ENCODE assay signal across 23 mouse cellular contexts in genomic region chr4:134293061-134293691, GRCm38 (mm10). TPM values are rescaled to one million over a fixed set of nuclear protein-coding genes. Genes with fewer than 3 reads are reported as not detected.
DNase-seq lines count a peak whose midpoint lies in the region; ATAC-seq and TF ChIP-seq lines count a peak whose summit lies in the region.
"Had no signal": no experiment of that assay in that cellular context is flagged by ENCODE, and none has a peak within 500 bp of the region (broad histone marks: within the 10 kb centered on the region; RNA-seq: fewer than 3 reads in every experiment).

No protein-coding gene starts in this region.

- peaks cover 10% of the 10 kb centered on the region; the same call in 1 of the 2 replicates for H3K27me3 ChIP-seq in embryonic facial prominence, embryonic 15.5 days
- H3K27me3 ChIP-seq: forebrain, embryonic 15.5 days had no signal

- 68% methylated on average over 18 of the region's 18 CpGs for WGBS in embryonic facial prominence, embryonic 15.5 days

- H3K4me1 ChIP-seq in embryonic facial prominence, embryonic 15.5 days = peaks cover 12% of the 10 kb centered on the region

- H3K4me2 ChIP-seq in embryonic facial prominence, embryonic 15.5 days (replicated peaks) = no peak overlapping the region
- H3K4me2 ChIP-seq: forebrain, embryonic 15.5 days; limb, embryonic 13.5 days; liver, embryonic 15.5 days had no signal

- H3K9me3 ChIP-seq in embryonic facial prominence, embryonic 15.5 days (replicated peaks) = no peaks in the 10 kb centered on the region
- H3K9me3 ChIP-seq: forebrain, embryonic 15.5 days had no signal

- no peak for TF ChIP-seq CTCF in gastrocnemius, adult 2 months (IDR thresholded peaks at IDR 0.05)

- no peaks in the 10 kb centered on the region for H3K36me3 ChIP-seq in embryonic facial prominence, embryonic 15.5 days
- H3K36me3 ChIP-seq: forebrain, embryonic 15.5 days; limb, embryonic 13.5 days; liver, embryonic 15.5 days had no signal

- DNase-seq in gastrocnemius, adult 2 months = no peak
- no peak for DNase-seq in gastrocnemius, postnatal 36 days
- peak; percentile 30 for DNase-seq in left cerebral cortex, postnatal 4 days
- DNase-seq in left cerebral cortex, adult 18-20 months (ENCODE audit: low spot score in 2 of 2) = no peak
- DNase-seq in CD4-positive helper T cell, adult 2 months (ENCODE audit: low read depth, low spot score) = peak; percentile 24
- no peak for DNase-seq in right cerebral cortex, adult 18-20 months
- DNase-seq: adrenal gland, postnatal 14 days; retina, postnatal 1 day; thymus, adult 2 months had no signal

- intact Hi-C loops in gastrocnemius, adult 2 months (cut with DNase I) = loop anchor here (2.0 to 10.0 kb wide), 3 partner anchors 64 to 258 kb away; partner anchors contain the start of gene Cep85
- intact Hi-C loops in gastrocnemius, postnatal 36 days (cut with DNase I) = no loop called here
- intact Hi-C loops in left cerebral cortex, postnatal 4 days (cut with DNase I) = no loop called here

- H3K4me3 ChIP-seq in gastrocnemius, adult 2 months = 0 out of 2 replicates have a peak overlapping the region, but pooled peaks have one; percentile 15
- H3K4me3 ChIP-seq in embryonic facial prominence, embryonic 15.5 days (replicated peaks) = no peak overlapping the region
- H3K4me3 ChIP-seq: forebrain, embryonic 15.5 days; layer of hippocampus, adult 2 months; left cerebral cortex, adult 2 months; limb, embryonic 13.5 days; liver, embryonic 15.5 days had no signal

- H3K9ac ChIP-seq in embryonic facial prominence, embryonic 15.5 days = no peak overlapping the region
- H3K9ac ChIP-seq: forebrain, embryonic 15.5 days; limb, embryonic 13.5 days; liver, embryonic 15.5 days had no signal

- ATAC-seq in embryonic facial prominence, embryonic 15.5 days (ENCODE audit: insufficient number of reproducible peaks, low FRiP score, low TSS enrichment, low read depth) = peak; percentile 49; the same call in 1 of the 2 replicates
- ATAC-seq: forebrain, embryonic 15.5 days; inflammation-experienced regulatory T-cells, adult 6 months had no signal

- peak overlapping the region; percentile 41 for H3K27ac ChIP-seq in gastrocnemius, adult 2 months
- no peak overlapping the region for H3K27ac ChIP-seq in embryonic facial prominence, embryonic 15.5 days (replicated peaks)
- H3K27ac ChIP-seq: forebrain, embryonic 15.5 days; layer of hippocampus, adult 2 months; left cerebral cortex, adult 2 months; limb, embryonic 13.5 days; liver, embryonic 15.5 days had no signal

RNA-seq across cellular contexts. Expression of gene Pdik1l, which starts 5.5 kb away (rescaled TPM):
- total RNA-seq in gastrocnemius, adult 2 months (2021) = 1 to 10 TPM; 3.2 TPM
- total RNA-seq in gastrocnemius, postnatal 36 days (2021) = 1 to 10 TPM; 2.2 to 4.3 TPM
- total RNA-seq in left cerebral cortex, postnatal 4 days (2021) = 10 to 100 TPM; 36.9 to 39.7 TPM
- 10 to 100 TPM; 18.7 to 24.4 TPM for total RNA-seq in left cerebral cortex, adult 18-20 months (2021)
- 17.6 and 19.5 TPM in 2 replicates for polyA plus RNA-seq in embryonic facial prominence, embryonic 15.5 days (2015; fragmentation: Nextera tagmentation; extraction: Ambion mirVana)

RNA-seq across cellular contexts. Expression of gene Trim63, which starts 21.7 kb away (rescaled TPM):
- total RNA-seq in gastrocnemius, adult 2 months (2021) = 100 to 1,000 TPM; 250 to 325 TPM
- total RNA-seq in gastrocnemius, postnatal 36 days (2021) = 100 to 1,000 TPM; 241 to 268 TPM
- under 1 TPM; 0.44 to 0.46 TPM for total RNA-seq in left cerebral cortex, postnatal 4 days (2021)
- total RNA-seq in left cerebral cortex, adult 18-20 months (2021) = under 1 TPM; 0.30 to 0.35 TPM
- polyA plus RNA-seq in embryonic facial prominence, embryonic 15.5 days (2015; fragmentation: Nextera tagmentation; extraction: Ambion mirVana) = 6.3 and 9.4 TPM in 2 replicates
- total RNA-seq: adrenal gland, postnatal 14 days; layer of hippocampus, adult 2 months; neutrophil, adult 5-6 weeks had no signal
- polyA plus RNA-seq: inflammation-experienced regulatory T-cells, adult 6 months had no signal

RNA-seq across cellular contexts. Expression of gene Grrp1, which starts 39.3 kb away (rescaled TPM):
- 1 to 10 TPM; 1.7 to 3.1 TPM for total RNA-seq in gastrocnemius, adult 2 months (2021)
- total RNA-seq in gastrocnemius, postnatal 36 days (2021) = 1 to 10 TPM; 2.4 to 3.6 TPM
- total RNA-seq in left cerebral cortex, postnatal 4 days (2021) = 1 to 10 TPM; 7.5 to 8.4 TPM
- 1 to 10 TPM; 2.2 to 3.8 TPM for total RNA-seq in left cerebral cortex, adult 18-20 months (2021)
- polyA plus RNA-seq in embryonic facial prominence, embryonic 15.5 days (2015; fragmentation: Nextera tagmentation; extraction: Ambion mirVana) = 6.7 and 6.8 TPM in 2 replicates
- total RNA-seq: CH12.LX; neutrophil, adult 5-6 weeks had no signal
- polyA plus RNA-seq: inflammation-experienced regulatory T-cells, adult 6 months had no signal

RNA-seq across cellular contexts. Expression of gene Gm30191, which starts 46.4 kb away (rescaled TPM):
- total RNA-seq in gastrocnemius, adult 2 months (2021) = not detected
- total RNA-seq in gastrocnemius, postnatal 36 days (2021) = not detected
- total RNA-seq in left cerebral cortex, postnatal 4 days (2021) = not detected
- total RNA-seq in left cerebral cortex, adult 18-20 months (2021) = not detected
- polyA plus RNA-seq in embryonic facial prominence, embryonic 15.5 days (2015; fragmentation: Nextera tagmentation; extraction: Ambion mirVana) = not detected in 2 replicates
- total RNA-seq: adrenal gland, postnatal 14 days; CH12.LX; gastrocnemius, adult 18-20 months; heart, postnatal 14 days; layer of hippocampus, adult 2 months; left cerebral cortex, adult 2 months; midbrain, postnatal 0 days; neutrophil, adult 5-6 weeks had no signal
- polyA plus RNA-seq: cortical plate, adult 2 months; forebrain, embryonic 15.5 days; inflammation-experienced regulatory T-cells, adult 6 months; kidney, embryonic 16.5 days; limb, embryonic 13.5 days; liver, embryonic 15.5 days; thymus, adult 2 months had no signal

RNA-seq across cellular contexts. Expression of gene Zfp593, which starts 47.8 kb away (rescaled TPM):
- 1 to 10 TPM; 4.8 to 6.4 TPM for total RNA-seq in gastrocnemius, adult 2 months (2021)
- 1 to 10 TPM; 4.5 to 4.7 TPM for total RNA-seq in gastrocnemius, postnatal 36 days (2021)
- total RNA-seq in left cerebral cortex, postnatal 4 days (2021) = 10 to 100 TPM; 15.4 to 16.5 TPM
- total RNA-seq in left cerebral cortex, adult 18-20 months (2021) = 10 to 100 TPM; 11.6 to 12.2 TPM
- polyA plus RNA-seq in embryonic facial prominence, embryonic 15.5 days (2015; fragmentation: Nextera tagmentation; extraction: Ambion mirVana) = 16.8 and 17.2 TPM in 2 replicates

Comparison
In these comparisons a context has a peak if more than half of its experiments do, and no peak if none do; other contexts are left out.
1. DNase-seq: peak in left cerebral cortex, postnatal 4 days (single experiment) and CD4-positive helper T cell, adult 2 months (single experiment); none in gastrocnemius, adult 2 months (single experiment), gastrocnemius, postnatal 36 days (0 of 2), left cerebral cortex, adult 18-20 months (0 of 2) and right cerebral cortex, adult 18-20 months (single experiment).
2. RNA of gene Trim63, which starts 21.7 kb away (total RNA-seq): 250 to 325 TPM in gastrocnemius, adult 2 months and 241 to 268 TPM in gastrocnemius, postnatal 36 days; 0.44 to 0.46 TPM in left cerebral cortex, postnatal 4 days and 0.30 to 0.35 TPM in left cerebral cortex, adult 18-20 months; every median in the first group is over 100 times any median in the second.